26 mouse cellular contexts compared by ENCODE assay signal in genomic region chr3:40254376-40254775, GRCm38 (mm10).
DNase-seq lines count a peak whose midpoint lies in the region; ATAC-seq and TF ChIP-seq lines count a peak whose summit lies in the region.
"Had no signal": no experiment of that assay in that cellular context is flagged by ENCODE, and none has a peak within 500 bp of the region (broad histone marks: within the 10 kb centered on the region; RNA-seq: fewer than 3 reads in every experiment).

No protein-coding gene starts in this region.

- ATAC-seq in limb, embryonic 11.5 days (ENCODE audit: insufficient number of reproducible peaks, low FRiP score, low TSS enrichment, low read depth), result no peak
- peak; percentile 22; the same call in 1 of the 2 replicates for ATAC-seq in embryonic facial prominence, embryonic 14.5 days (ENCODE audit: low read depth)
- ATAC-seq: forebrain, embryonic 15.5 days; hindbrain, embryonic 16.5 days; intestine, embryonic 15.5 days had no signal

- no peak for TF ChIP-seq POLR2A in brain, embryonic 14.5 days (IDR thresholded peaks at IDR 0.05; ENCODE audit: borderline replicate concordance, extremely low read depth, insufficient read depth, insufficient read length, poor library complexity, severe bottlenecking)

- no peak for TF ChIP-seq CTCF in brain, embryonic 14.5 days (IDR thresholded peaks at IDR 0.05; ENCODE audit: borderline replicate concordance, extremely low read depth, insufficient read depth, insufficient read length)

- no peak overlapping the region for H3K4me3 ChIP-seq in limb, embryonic 11.5 days (ENCODE audit: low read depth, low read length)
- no peak overlapping the region for H3K4me3 ChIP-seq in limb, embryonic 10.5 days
- H3K4me3 ChIP-seq in embryonic facial prominence, embryonic 14.5 days (ENCODE audit: low read depth, low read length), result no peak overlapping the region
- H3K4me3 ChIP-seq: erythroblast, embryonic 14.5 days; forebrain, embryonic 15.5 days; intestine, embryonic 15.5 days; limb, embryonic 12.5 days; liver, embryonic 13.5 days; lung, embryonic 15.5 days; megakaryocyte, embryonic 14.5 days had no signal

- peaks cover 6% of the 10 kb centered on the region; the same call in 1 of the 2 replicates for H3K4me1 ChIP-seq in limb, embryonic 11.5 days (ENCODE audit: control insufficient read depth, insufficient read depth, low read length)
- peaks cover 10% of the 10 kb centered on the region for H3K4me1 ChIP-seq in limb, embryonic 10.5 days
- H3K4me1 ChIP-seq in embryonic facial prominence, embryonic 14.5 days (ENCODE audit: control insufficient read depth, insufficient read depth, low read length), result peaks cover 17% of the 10 kb centered on the region
- H3K4me1 ChIP-seq: forebrain, embryonic 15.5 days; intestine, embryonic 15.5 days; liver, embryonic 13.5 days; lung, embryonic 15.5 days; megakaryocyte, embryonic 14.5 days had no signal

- DNase-seq in limb, embryonic 11.5 days (ENCODE audit: low spot score), result peak; percentile 30
- no peak for DNase-seq in limb, embryonic 10.5 days (ENCODE audit: low spot score)
- peak; percentile 48 for DNase-seq in brain, embryonic 14.5 days (ENCODE audit: low read depth)
- DNase-seq in embryo, embryonic 11 days, result peak; percentile 27
- peak; percentile 65 for DNase-seq in embryonic facial prominence, embryonic 14.5 days (ENCODE audit: low spot score)
- no peak for DNase-seq in adrenal gland, adult 2 months
- no peak for DNase-seq in thymus, postnatal 36 days
- DNase-seq in cerebellum, adult 9-10 months, result no peak
- DNase-seq: adrenal gland, adult 8-10 months; B cell, adult 2 months; cerebellum, adult 2 months; gastrocnemius, postnatal 25 days; kidney, adult 8-10 months; kidney, postnatal 10 days; liver, embryonic 13.5 days; right cerebral cortex, postnatal 14 days; spleen, adult 18-20 months had no signal

- no peaks in the 10 kb centered on the region for H3K36me3 ChIP-seq in limb, embryonic 11.5 days (ENCODE audit: control insufficient read depth, insufficient read depth, low read length)
- no peaks in the 10 kb centered on the region for H3K36me3 ChIP-seq in limb, embryonic 10.5 days
- no peaks in the 10 kb centered on the region for H3K36me3 ChIP-seq in embryonic facial prominence, embryonic 14.5 days (ENCODE audit: control insufficient read depth, insufficient read depth, low read length)
- H3K36me3 ChIP-seq: forebrain, embryonic 15.5 days; G1E; intestine, embryonic 15.5 days; limb, embryonic 12.5 days; liver, embryonic 13.5 days; lung, embryonic 15.5 days had no signal

- no peak overlapping the region for H3K9ac ChIP-seq in limb, embryonic 11.5 days (ENCODE audit: low read length)
- H3K9ac ChIP-seq in embryonic facial prominence, embryonic 14.5 days (ENCODE audit: low read depth, low read length), result no peak overlapping the region
- H3K9ac ChIP-seq: forebrain, embryonic 15.5 days; intestine, embryonic 15.5 days; limb, embryonic 12.5 days; liver, embryonic 13.5 days; lung, embryonic 15.5 days had no signal

- 57% methylated on average over 5 of the region's 5 CpGs for WGBS in limb, embryonic 11.5 days
- WGBS in limb, embryonic 10.5 days, result 56% methylated on average over 5 of the region's 5 CpGs
- WGBS in embryonic facial prominence, embryonic 14.5 days, result 22% methylated on average over 5 of the region's 5 CpGs

- H3K4me2 ChIP-seq in limb, embryonic 11.5 days (ENCODE audit: low read depth, severe bottlenecking), result no peak overlapping the region
- H3K4me2 ChIP-seq in embryonic facial prominence, embryonic 14.5 days (ENCODE audit: low read depth, low read length), result no peak overlapping the region
- H3K4me2 ChIP-seq: forebrain, embryonic 15.5 days; intestine, embryonic 15.5 days; limb, embryonic 12.5 days; liver, embryonic 13.5 days; lung, embryonic 15.5 days had no signal

- no peaks in the 10 kb centered on the region for H3K9me3 ChIP-seq in limb, embryonic 11.5 days (ENCODE audit: control insufficient read depth, low read length)
- no peaks in the 10 kb centered on the region for H3K9me3 ChIP-seq in limb, embryonic 10.5 days (replicated peaks)
- H3K9me3 ChIP-seq in embryonic facial prominence, embryonic 14.5 days (ENCODE audit: control insufficient read depth, low read length), result no peaks in the 10 kb centered on the region
- H3K9me3 ChIP-seq: forebrain, embryonic 15.5 days; G1E; intestine, embryonic 15.5 days; limb, embryonic 12.5 days; liver, embryonic 13.5 days; lung, embryonic 15.5 days; megakaryocyte, embryonic 14.5 days had no signal

- H3K27me3 ChIP-seq in limb, embryonic 11.5 days (ENCODE audit: control insufficient read depth, insufficient read depth, low read length), result no peaks in the 10 kb centered on the region
- no peaks in the 10 kb centered on the region for H3K27me3 ChIP-seq in limb, embryonic 10.5 days (ENCODE audit: low read depth, poor library complexity, severe bottlenecking)
- no peaks in the 10 kb centered on the region for H3K27me3 ChIP-seq in embryonic facial prominence, embryonic 14.5 days (replicated peaks; ENCODE audit: control insufficient read depth, insufficient read depth, low read length)
- H3K27me3 ChIP-seq: CH12.LX; forebrain, embryonic 15.5 days; intestine, embryonic 15.5 days; limb, embryonic 12.5 days; liver, embryonic 13.5 days; lung, embryonic 15.5 days; megakaryocyte, embryonic 14.5 days had no signal

- H3K27ac ChIP-seq in limb, embryonic 11.5 days (replicated peaks; ENCODE audit: low read depth, low read length), result no peak overlapping the region
- no peak overlapping the region for H3K27ac ChIP-seq in limb, embryonic 10.5 days
- peak overlapping the region; percentile 59 for H3K27ac ChIP-seq in embryonic facial prominence, embryonic 14.5 days (replicated peaks; ENCODE audit: low read depth, low read length)
- H3K27ac ChIP-seq: forebrain, embryonic 15.5 days; intestine, embryonic 15.5 days; limb, embryonic 12.5 days; liver, embryonic 13.5 days; lung, embryonic 15.5 days had no signal

Comparison
In these comparisons a context has a peak if more than half of its experiments do, and no peak if none do; other contexts are left out.
1. DNase-seq: peak in limb, embryonic 11.5 days (single experiment), brain, embryonic 14.5 days (single experiment), embryo, embryonic 11 days (single experiment) and embryonic facial prominence, embryonic 14.5 days (single experiment); none in limb, embryonic 10.5 days (single experiment), adrenal gland, adult 2 months (single experiment), thymus, postnatal 36 days (0 of 2) and cerebellum, adult 9-10 months (single experiment).